Mouse (Mus musculus) adrenal gland, adult 8-10 months (tissue): ENCODE measurements around the gene Lrmda. TPM values are rescaled to one million over a fixed set of nuclear protein-coding genes. Genes with fewer than 3 reads are reported as not detected.

ENCODE experiments used
- DNase-seq: peaks from one replicate; pipeline ENCODE4 v3.0.0; 2022
- microRNA-seq, 2 experiments: library from miRNA; unstranded; fragments of <30 nt; microRNA quantifications; one replicate each; pipeline ENCODE4 v1.2.0; 2022
- total RNA-seq, 4 experiments: library from RNA; stranded (reverse); gene quantifications; 2 replicates each; pipeline ENCODE4 v1.2.4; 2022

The Lrmda gene
- total RNA-seq, 4 experiments from 2014 or later: 3.4 to 8.5 (median 5.7) TPM

DNA sequence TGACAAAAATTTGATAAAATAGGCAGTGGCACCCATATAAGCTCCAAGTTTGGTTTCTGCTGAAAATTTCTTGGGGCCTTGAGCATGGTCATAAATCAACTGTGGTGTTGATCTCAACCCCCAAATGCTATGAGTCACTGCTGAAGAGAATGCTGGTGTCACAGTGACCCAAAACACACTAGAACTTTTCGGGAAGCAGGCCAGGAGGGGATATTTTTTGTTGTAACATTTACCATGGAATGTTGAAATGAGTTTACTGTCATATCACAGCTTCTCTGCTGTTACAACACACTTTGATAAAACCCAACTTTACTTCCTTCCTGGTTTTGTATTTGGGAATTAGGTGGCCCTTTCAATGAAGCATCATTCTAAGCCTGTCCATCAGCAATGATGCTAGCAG is 1065.3 kb downstream of the Lrmda start:
- peak; percentile 71 for DNase-seq

DNA sequence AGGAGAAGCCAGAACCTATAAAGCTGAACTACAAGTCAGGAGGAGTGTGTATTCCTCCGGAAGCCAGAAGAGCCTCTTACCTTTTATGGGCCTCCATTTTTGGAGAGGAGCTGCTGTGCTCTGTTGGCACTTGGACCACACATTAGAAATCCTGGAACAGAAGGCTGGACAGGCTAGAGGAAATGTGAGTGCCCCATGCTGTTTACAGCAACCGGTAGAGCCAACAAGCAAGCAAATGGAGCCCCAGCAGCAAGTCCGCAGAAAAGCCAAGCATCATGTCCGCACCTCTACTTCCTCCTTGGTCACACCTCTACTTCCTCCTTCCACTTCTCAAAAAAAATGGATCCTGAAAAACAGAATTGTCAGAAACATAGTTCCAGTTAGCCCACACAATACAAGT is 1073.8 kb downstream of the Lrmda start:
- no peak for DNase-seq

DNA sequence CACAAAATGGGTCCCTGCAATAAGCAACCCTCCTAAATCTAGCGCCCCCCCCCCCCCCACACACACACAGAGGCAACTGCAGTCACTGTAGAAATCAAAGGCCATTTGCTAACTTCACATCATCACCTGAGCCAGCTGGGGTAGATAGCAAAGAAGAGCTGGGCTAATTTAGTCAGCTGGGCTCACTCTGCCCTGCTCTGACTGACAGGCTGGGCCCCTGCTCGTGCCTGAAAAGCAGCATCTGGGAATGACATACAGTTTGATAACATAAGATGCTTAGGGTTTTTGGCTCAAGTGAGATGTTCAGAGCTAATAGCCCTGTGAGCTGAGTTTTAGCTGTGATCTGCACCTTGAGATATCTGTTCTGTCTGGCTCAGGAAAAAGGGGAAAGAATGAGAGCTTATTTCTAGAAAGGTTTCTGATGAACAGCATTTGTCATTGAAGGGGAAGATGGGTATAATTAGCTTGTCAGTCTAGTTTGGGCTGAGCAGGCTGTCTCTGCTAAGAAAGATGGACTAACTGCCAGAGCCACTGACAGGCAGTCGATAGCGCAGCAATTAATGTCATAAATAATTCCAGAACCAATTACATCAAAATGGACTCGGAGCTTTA is 1075.1 kb downstream of the Lrmda start:
- DNase-seq: no peak

DNA sequence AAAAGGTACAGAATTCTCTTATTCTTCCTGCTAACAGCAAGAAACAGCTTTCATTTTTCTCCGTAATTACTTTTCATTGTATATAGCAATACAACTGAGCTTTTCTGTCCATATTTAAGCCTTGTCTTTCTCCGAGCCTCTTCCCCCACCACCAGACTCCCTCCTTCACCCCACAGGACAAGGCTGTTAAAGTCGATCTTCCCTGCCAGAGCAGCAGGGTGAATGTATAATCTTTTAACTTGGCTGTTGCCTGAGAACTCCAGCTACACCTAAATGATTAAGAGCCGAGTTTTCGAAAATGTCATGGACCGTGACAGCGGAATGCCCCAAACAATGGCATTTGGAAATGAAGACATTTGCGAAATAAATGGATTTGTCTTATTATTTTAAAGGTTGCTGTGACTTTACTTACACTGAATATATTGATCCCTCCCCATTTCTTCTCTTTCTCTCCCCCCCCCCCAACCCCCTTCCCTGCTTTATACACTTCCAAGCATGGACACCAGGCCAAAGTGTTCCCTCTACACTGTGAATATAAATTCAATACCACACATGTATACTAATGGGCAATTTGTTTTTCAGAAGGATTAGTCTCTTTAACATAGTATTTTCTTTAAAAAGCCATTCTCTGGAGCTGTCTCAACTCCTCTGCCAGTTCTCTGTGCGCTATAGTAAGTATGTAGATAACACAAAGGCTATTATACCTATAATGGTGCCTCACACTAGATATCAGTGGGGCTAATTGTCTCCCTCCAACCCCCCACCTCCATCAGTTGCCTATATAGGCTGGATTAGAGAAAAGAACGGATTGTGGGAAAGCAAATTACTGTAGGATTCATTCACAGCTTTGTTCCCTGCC is 1075.9 kb downstream of the Lrmda start:
- DNase-seq: no peak

DNA sequence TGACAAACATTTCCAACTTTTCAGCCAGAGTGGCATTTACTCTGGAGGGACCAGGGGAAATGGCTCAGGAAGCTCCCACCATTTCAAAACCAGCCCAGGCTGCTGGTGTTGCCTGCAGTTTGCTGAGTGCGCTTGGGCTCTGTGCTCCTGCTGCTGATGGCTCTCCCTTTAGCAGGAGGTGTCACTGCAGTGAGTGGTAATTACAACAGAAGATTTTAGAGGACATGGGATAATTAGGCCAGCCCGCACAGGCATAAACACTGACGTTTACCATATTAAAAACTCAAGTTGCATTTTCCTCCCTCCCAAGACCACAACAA is 1076.5 kb downstream of the Lrmda start:
- no peak for DNase-seq

DNA sequence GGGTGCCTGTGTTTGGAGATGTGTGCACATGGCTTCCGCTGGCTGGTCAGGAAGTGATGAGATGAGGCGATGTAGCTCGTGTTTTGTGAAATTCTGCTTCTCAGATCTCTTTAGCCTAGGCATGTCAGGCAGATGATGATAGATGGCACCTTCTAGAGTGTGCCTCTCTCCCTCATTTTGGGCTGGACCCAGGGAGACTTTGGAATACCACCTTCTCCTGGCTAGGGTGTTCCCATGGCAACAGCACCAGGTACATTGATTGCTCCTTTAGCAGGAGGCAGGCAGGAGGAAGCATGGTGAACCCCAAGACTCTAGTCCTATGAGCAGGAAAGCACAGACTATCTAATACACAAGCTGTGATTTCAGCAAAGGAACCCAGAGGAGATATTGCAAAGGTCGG is 1076.9 kb downstream of the Lrmda start:
- no peak for DNase-seq

Small RNAs within 50 kb of the gene (microRNA-seq; reads per million reads assigned to microRNA genes)
- 0 reads per million in 2 experiments for gene Gm27532

Other genes with a start within 250 kb of the Lrmda start
- 100 to 1,000 TPM; 190 to 233 (median 209) TPM for gene Vdac2, start 194.5 kb upstream of the Lrmda start, total RNA-seq
- 10 to 100 TPM; 75.0 to 92.2 (median 80.6) TPM for gene Comtd1, start 170.7 kb upstream of the Lrmda start, total RNA-seq
- 10 to 100 TPM; 30.6 to 41.2 (median 34.7) TPM for gene Zfp503, start 30.1 kb upstream of the Lrmda start, total RNA-seq